Mouse (Mus musculus) right cerebral cortex, postnatal 25 days (tissue): ENCODE results near the gene Slc2a1.

Source experiments
- DNase-seq: peaks from one replicate; pipeline ENCODE4 v3.0.0; 2022

Gene Slc2a1

GRCm38 (mm10) chr4:119180133-119180707 lies 71.7 kb downstream of the Slc2a1 start:
- no peak for DNase-seq

GRCm38 (mm10) chr4:119181456-119181855 lies 72.9 kb downstream of the Slc2a1 start:
- no peak for DNase-seq

- no peak for DNase-seq
Measured at GRCm38 (mm10) chr4:119183525-119183924, 75.0 kb downstream of the Slc2a1 start.

- no peak for DNase-seq
Measured at GRCm38 (mm10) chr4:119185771-119186170, 77.3 kb downstream of the Slc2a1 start.
